ENCODE assay signal across 9 mouse cellular contexts in genomic region chr4:150258388-150258787, GRCm38 (mm10). TPM values are rescaled to one million over a fixed set of nuclear protein-coding genes. Genes with fewer than 3 reads are reported as not detected.
DNase-seq lines count a peak whose midpoint lies in the region; ATAC-seq and TF ChIP-seq lines count a peak whose summit lies in the region.
"Had no signal": no experiment of that assay in that cellular context is flagged by ENCODE, and none has a peak within 500 bp of the region (broad histone marks: within the 10 kb centered on the region; RNA-seq: fewer than 3 reads in every experiment).

No protein-coding gene starts in this region.

- H3K4me3 ChIP-seq in intestine, embryonic 14.5 days (ENCODE audit: low read depth, low read length) = no peak overlapping the region
- no peak overlapping the region for H3K4me3 ChIP-seq in intestine, postnatal 0 days (ENCODE audit: low read depth, low read length)
- no peak overlapping the region for H3K4me3 ChIP-seq in forebrain, embryonic 11.5 days (ENCODE audit: low read depth, low read length)
- no peak overlapping the region for H3K4me3 ChIP-seq in midbrain, embryonic 10.5 days

- H3K27me3 ChIP-seq in intestine, embryonic 14.5 days (replicated peaks; ENCODE audit: control insufficient read depth, insufficient read depth, low read length) = no peaks in the 10 kb centered on the region
- no peaks in the 10 kb centered on the region for H3K27me3 ChIP-seq in intestine, postnatal 0 days (replicated peaks; ENCODE audit: control insufficient read depth, insufficient read depth, low read length)
- H3K27me3 ChIP-seq in forebrain, embryonic 11.5 days (ENCODE audit: control insufficient read depth, insufficient read depth, low read length) = no peaks in the 10 kb centered on the region
- H3K27me3 ChIP-seq in midbrain, embryonic 10.5 days (ENCODE audit: low read depth, poor library complexity, severe bottlenecking) = no peaks in the 10 kb centered on the region

- H3K36me3 ChIP-seq in intestine, embryonic 14.5 days (ENCODE audit: control insufficient read depth, insufficient read depth, low read length) = no peaks in the 10 kb centered on the region
- no peaks in the 10 kb centered on the region for H3K36me3 ChIP-seq in intestine, postnatal 0 days (ENCODE audit: control insufficient read depth, insufficient read depth)
- no peaks in the 10 kb centered on the region for H3K36me3 ChIP-seq in forebrain, embryonic 11.5 days (ENCODE audit: control insufficient read depth, insufficient read depth, low read length)
- H3K36me3 ChIP-seq in midbrain, embryonic 10.5 days = peaks cover 28% of the 10 kb centered on the region

- peak overlapping the region; percentile 57 for H3K27ac ChIP-seq in intestine, embryonic 14.5 days (ENCODE audit: low read depth)
- no peak overlapping the region for H3K27ac ChIP-seq in intestine, postnatal 0 days (ENCODE audit: low read depth, low read length)
- 0 out of 2 replicates have a peak overlapping the region, but pooled peaks have one; percentile 8 for H3K27ac ChIP-seq in forebrain, embryonic 11.5 days (ENCODE audit: low read depth, low read length)
- H3K27ac ChIP-seq in midbrain, embryonic 10.5 days (replicated peaks) = peak overlapping the region; percentile 29
- H3K27ac ChIP-seq: liver, embryonic 14.5 days had no signal

- H3K4me1 ChIP-seq in intestine, embryonic 14.5 days (replicated peaks; ENCODE audit: control insufficient read depth, insufficient read depth, low read length) = peaks cover 11% of the 10 kb centered on the region
- no peaks in the 10 kb centered on the region for H3K4me1 ChIP-seq in intestine, postnatal 0 days (replicated peaks; ENCODE audit: control insufficient read depth, insufficient read depth, low read length)
- H3K4me1 ChIP-seq in forebrain, embryonic 11.5 days (replicated peaks; ENCODE audit: control insufficient read depth, insufficient read depth, low read length) = peaks cover 8% of the 10 kb centered on the region
- peaks cover 27% of the 10 kb centered on the region for H3K4me1 ChIP-seq in midbrain, embryonic 10.5 days

- no peak for DNase-seq in intestine, embryonic 14.5 days (ENCODE audit: low spot score)
- DNase-seq in cerebellum, adult 11-12 months = peak; percentile 77
- DNase-seq in forebrain, embryonic 11.5 days (ENCODE audit: low spot score) = no peak
- no peak for DNase-seq in midbrain, embryonic 10.5 days (ENCODE audit: low spot score)
- DNase-seq in Muller cell, postnatal 12 days (ENCODE audit: inconsistent ontology term) = no peak
- DNase-seq in layer of hippocampus, postnatal 25 days (ENCODE audit: extremely low spot score in 1 of 2, low spot score in 1 of 2) = no peak

- no peak overlapping the region for H3K4me2 ChIP-seq in intestine, embryonic 14.5 days (ENCODE audit: low read length)
- H3K4me2 ChIP-seq in intestine, postnatal 0 days (replicated peaks; ENCODE audit: low read depth) = no peak overlapping the region
- no peak overlapping the region for H3K4me2 ChIP-seq in forebrain, embryonic 11.5 days (ENCODE audit: low read depth, low read length, severe bottlenecking)

- whole genome bisulfite sequencing in intestine, embryonic 14.5 days = 55% methylated on average over 14 of the region's 14 CpGs
- 72% methylated on average over 14 of the region's 14 CpGs for WGBS in intestine, postnatal 0 days
- WGBS in forebrain, embryonic 11.5 days = 62% methylated on average over 14 of the region's 14 CpGs
- 84% methylated on average over 14 of the region's 14 CpGs for WGBS in midbrain, embryonic 10.5 days

- ATAC-seq in intestine, embryonic 14.5 days (replicated peaks; ENCODE audit: low FRiP score, low TSS enrichment, low read depth) = no peak
- ATAC-seq in intestine, postnatal 0 days = no peak
- ATAC-seq in forebrain, embryonic 11.5 days (replicated peaks; ENCODE audit: low FRiP score) = no peak
- ATAC-seq in erythroblast, adult 5-6 weeks (replicated peaks; ENCODE audit: low FRiP score, poor library complexity, severe bottlenecking) = no peak

- no peak overlapping the region for H3K9ac ChIP-seq in intestine, embryonic 14.5 days (ENCODE audit: low read length)
- H3K9ac ChIP-seq in intestine, postnatal 0 days (ENCODE audit: low read depth, low read length) = no peak overlapping the region; the same call in 1 of the 2 replicates
- no peak overlapping the region for H3K9ac ChIP-seq in forebrain, embryonic 11.5 days (ENCODE audit: low read length)
- H3K9ac ChIP-seq: liver, embryonic 14.5 days had no signal

- H3K9me3 ChIP-seq in intestine, embryonic 14.5 days (ENCODE audit: control insufficient read depth, low read length) = no peaks in the 10 kb centered on the region
- H3K9me3 ChIP-seq in intestine, postnatal 0 days (ENCODE audit: control insufficient read depth) = no peaks in the 10 kb centered on the region
- no peaks in the 10 kb centered on the region for H3K9me3 ChIP-seq in forebrain, embryonic 11.5 days (ENCODE audit: control insufficient read depth, low read length)
- no peaks in the 10 kb centered on the region for H3K9me3 ChIP-seq in midbrain, embryonic 10.5 days (replicated peaks)

- TF ChIP-seq CTCF in intestine, postnatal 0 days (IDR thresholded peaks at IDR 0.05; ENCODE audit: low read depth) = no peak

RNA-seq across cellular contexts. Expression of gene Eno1, which starts 21.9 kb away (rescaled TPM):
- polyA plus RNA-seq in intestine, embryonic 14.5 days (2014; fragmentation: Nextera tagmentation; extraction: Ambion mirVana) = 1,930 and 1,939 TPM in 2 replicates
- 644 and 733 TPM in 2 replicates for polyA plus RNA-seq in intestine, postnatal 0 days (2015; fragmentation: Nextera tagmentation; extraction: Ambion mirVana)
- polyA plus RNA-seq in forebrain, embryonic 11.5 days (2014; fragmentation: Nextera tagmentation; extraction: Ambion mirVana) = 1,858 and 1,977 TPM in 2 replicates
- 2,531 and 3,331 TPM in 2 replicates for polyA plus RNA-seq in midbrain, embryonic 10.5 days (2016; fragmentation: Nextera tagmentation; extraction: Ambion mirVana)
- 111 and 119 TPM in 2 replicates for total RNA-seq in erythroblast, adult 5-6 weeks (2015; ENCODE audit: low replicate concordance)
- total RNA-seq in erythroblast, adult 5-6 weeks (2017; ENCODE audit: low replicate concordance) = 73.2 and 74.7 TPM in 2 replicates
- total RNA-seq in layer of hippocampus, postnatal 25 days (2021) = 100 to 1,000 TPM; 401 to 447 TPM

RNA-seq across cellular contexts. Expression of gene Rere, which starts 23.1 kb away (rescaled TPM):
- polyA plus RNA-seq in intestine, embryonic 14.5 days (2014; fragmentation: Nextera tagmentation; extraction: Ambion mirVana) = 38.0 and 38.1 TPM in 2 replicates
- polyA plus RNA-seq in intestine, postnatal 0 days (2015; fragmentation: Nextera tagmentation; extraction: Ambion mirVana) = 20.7 and 22.4 TPM in 2 replicates
- polyA plus RNA-seq in forebrain, embryonic 11.5 days (2014; fragmentation: Nextera tagmentation; extraction: Ambion mirVana) = 51.6 and 56.2 TPM in 2 replicates
- polyA plus RNA-seq in midbrain, embryonic 10.5 days (2016; fragmentation: Nextera tagmentation; extraction: Ambion mirVana) = 24.5 and 30.7 TPM in 2 replicates
- 11.1 and 22.4 TPM in 2 replicates for total RNA-seq in erythroblast, adult 5-6 weeks (2015; ENCODE audit: low replicate concordance)
- 9.5 and 10.9 TPM in 2 replicates for total RNA-seq in erythroblast, adult 5-6 weeks (2017; ENCODE audit: low replicate concordance)
- 100 to 1,000 TPM; 106 to 134 TPM for total RNA-seq in layer of hippocampus, postnatal 25 days (2021)

RNA-seq across cellular contexts. Expression of gene Car6, which starts 57.3 kb away (rescaled TPM):
- not detected in 2 replicates for polyA plus RNA-seq in intestine, embryonic 14.5 days (2014; fragmentation: Nextera tagmentation; extraction: Ambion mirVana)
- polyA plus RNA-seq in intestine, postnatal 0 days (2015; fragmentation: Nextera tagmentation; extraction: Ambion mirVana) = not detected in 2 replicates
- not detected in 2 replicates for polyA plus RNA-seq in forebrain, embryonic 11.5 days (2014; fragmentation: Nextera tagmentation; extraction: Ambion mirVana)
- 0.12 TPM in 1 of 2 replicates, not detected in the other for polyA plus RNA-seq in midbrain, embryonic 10.5 days (2016; fragmentation: Nextera tagmentation; extraction: Ambion mirVana)
- not detected in 2 replicates for total RNA-seq in erythroblast, adult 5-6 weeks (2015; ENCODE audit: low replicate concordance)
- not detected in 2 replicates for total RNA-seq in erythroblast, adult 5-6 weeks (2017; ENCODE audit: low replicate concordance)
- not detected for total RNA-seq in layer of hippocampus, postnatal 25 days (2021)
